Mouse (Mus musculus): ENCODE data around the gene Diaph3. TPM values are rescaled to one million over a fixed set of nuclear protein-coding genes. Genes with fewer than 3 reads are reported as not detected.

The Diaph3 gene
- polyA plus RNA-seq, 1 experiment from 2014 or later, result 4.1 TPM

DNA sequence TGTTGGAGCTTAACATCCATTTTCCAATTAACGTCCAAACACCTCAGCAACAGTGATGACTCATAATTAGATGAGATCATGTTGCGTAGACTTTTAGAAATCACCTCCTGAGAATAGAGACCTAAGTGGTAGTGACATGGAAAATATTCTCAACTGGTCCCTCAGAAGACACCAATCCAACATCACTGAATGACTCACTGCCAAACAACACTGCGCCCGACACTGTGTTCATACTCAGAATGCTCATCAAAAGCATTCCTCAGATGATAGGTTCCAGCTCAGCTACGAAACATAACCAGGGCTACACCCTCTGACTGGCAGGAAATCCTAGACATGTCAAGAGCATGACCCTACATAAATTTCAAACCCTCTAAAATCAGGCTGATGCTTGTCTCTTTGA, 89.8 kb downstream of the Diaph3 start:
- DNase-seq (ENCODE audit: low spot score) (no peak), ATAC-seq (ENCODE audit: low FRiP score) (no peak)
- Histone ChIP-seq H3K27me3 (ENCODE audit: control insufficient read depth, insufficient read depth, low read length) (no peaks in the 10 kb centered on the region), H3K9me3 (ENCODE audit: control insufficient read depth, low read length) (peaks cover 7% of the 10 kb centered on the region), H3K4me2 (replicated peaks) (no peak overlapping the region), H3K27ac (no peak overlapping the region), H3K4me3 (replicated peaks; ENCODE audit: low read length) (no peak overlapping the region), H3K4me1 (replicated peaks; ENCODE audit: control insufficient read depth, insufficient read depth, low read length) (no peaks in the 10 kb centered on the region), H3K36me3 (replicated peaks; ENCODE audit: control insufficient read depth, insufficient read depth) (no peaks in the 10 kb centered on the region), H3K9ac (no peak overlapping the region)
- WGBS, result 85% methylated on average over 5 of the region's 5 CpGs

DNA sequence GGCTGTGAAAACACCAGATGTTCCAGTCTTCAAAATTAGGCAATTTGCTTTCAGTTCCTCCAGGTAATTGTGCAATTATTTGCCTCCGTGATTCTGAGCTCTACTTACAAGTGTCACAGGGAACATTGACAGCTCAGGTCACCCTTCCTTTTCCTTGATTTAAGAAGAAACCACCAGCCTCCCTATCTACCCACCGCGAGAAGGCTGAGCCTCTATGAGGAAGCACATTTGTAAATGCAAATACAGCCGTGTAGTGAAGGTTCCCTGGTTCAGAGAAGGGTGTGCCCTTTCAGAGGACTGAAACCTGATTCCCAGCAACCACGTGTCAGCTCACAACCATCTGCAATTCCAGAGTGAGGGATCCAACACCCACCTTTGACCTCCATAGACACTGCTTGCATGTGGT, 96.6 kb downstream of the Diaph3 start:
- Histone ChIP-seq H3K9me3 (ENCODE audit: control insufficient read depth, low read length) (no peaks in the 10 kb centered on the region), H3K4me3 (replicated peaks; ENCODE audit: low read length) (no peak overlapping the region), H3K36me3 (replicated peaks; ENCODE audit: control insufficient read depth, insufficient read depth) (no peaks in the 10 kb centered on the region), H3K4me2 (replicated peaks) (no peak overlapping the region), H3K4me1 (replicated peaks; ENCODE audit: control insufficient read depth, insufficient read depth, low read length) (no peaks in the 10 kb centered on the region), H3K27ac (no peak overlapping the region), H3K9ac (no peak overlapping the region), H3K27me3 (ENCODE audit: control insufficient read depth, insufficient read depth, low read length) (no peaks in the 10 kb centered on the region)
- ATAC-seq (ENCODE audit: low FRiP score) (no peak), DNase-seq (ENCODE audit: low spot score) (no peak)
- 54% methylated on average over 5 of the region's 5 CpGs for WGBS

DNA sequence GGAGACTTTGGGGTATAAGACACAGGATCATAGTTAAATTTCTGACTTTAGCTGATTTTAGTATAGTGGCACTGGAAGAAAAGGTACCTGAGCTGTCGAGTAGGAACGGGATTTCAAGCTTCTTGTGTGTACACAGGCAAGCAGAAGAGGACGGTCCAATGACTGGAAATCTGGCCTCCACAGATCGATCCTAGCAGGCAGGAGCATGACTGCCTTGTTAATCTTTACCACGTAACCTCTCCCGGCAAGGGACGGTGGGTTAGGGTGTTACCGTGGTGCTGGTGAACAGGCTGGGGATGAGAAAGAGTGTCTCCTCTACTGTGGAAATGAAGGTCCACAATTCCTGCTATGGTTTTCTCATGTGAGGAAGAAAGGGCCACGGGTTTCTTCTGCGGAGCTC, 120.8 kb downstream of the Diaph3 start:
- H3K4me3 ChIP-seq (replicated peaks; ENCODE audit: low read length), result no peak overlapping the region
- H3K36me3 ChIP-seq (replicated peaks; ENCODE audit: control insufficient read depth, insufficient read depth), result no peaks in the 10 kb centered on the region
- H3K27me3 ChIP-seq (ENCODE audit: control insufficient read depth, insufficient read depth, low read length), result no peaks in the 10 kb centered on the region
- H3K9me3 ChIP-seq (ENCODE audit: control insufficient read depth, low read length), result no peaks in the 10 kb centered on the region
- DNase-seq (ENCODE audit: low spot score) (no peak), ATAC-seq (ENCODE audit: low FRiP score) (no peak)
- no peak overlapping the region for H3K9ac ChIP-seq
- H3K27ac ChIP-seq, result no peak overlapping the region
- no peak overlapping the region for H3K4me2 ChIP-seq (replicated peaks)
- no peaks in the 10 kb centered on the region for H3K4me1 ChIP-seq (replicated peaks; ENCODE audit: control insufficient read depth, insufficient read depth, low read length)
- WGBS, result 86% methylated on average over 10 of the region's 10 CpGs

DNA sequence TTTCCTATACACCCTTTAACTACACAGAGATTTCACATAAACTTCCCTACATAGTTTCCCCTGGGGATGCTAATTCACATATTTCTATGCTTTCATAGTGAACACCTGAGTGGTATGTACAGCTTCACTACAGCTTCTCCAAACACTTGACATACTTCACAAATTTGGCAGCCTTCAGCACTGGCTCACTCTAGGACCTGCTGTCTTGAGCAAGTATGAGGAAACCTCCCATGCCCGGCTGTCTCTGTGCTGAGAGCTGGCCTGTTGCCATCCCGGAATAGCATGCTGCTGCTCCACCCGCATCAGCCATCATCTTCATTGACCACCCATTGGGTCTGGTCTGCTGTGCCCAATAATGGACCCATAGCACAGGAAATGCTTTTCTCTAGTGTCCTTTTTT, 121.3 kb downstream of the Diaph3 start:
- no peak overlapping the region for H3K4me3 ChIP-seq (replicated peaks; ENCODE audit: low read length)
- no peaks in the 10 kb centered on the region for H3K4me1 ChIP-seq (replicated peaks; ENCODE audit: control insufficient read depth, insufficient read depth, low read length)
- H3K27ac ChIP-seq, result no peak overlapping the region
- no peak overlapping the region for H3K4me2 ChIP-seq (replicated peaks)
- H3K36me3 ChIP-seq (replicated peaks; ENCODE audit: control insufficient read depth, insufficient read depth), result no peaks in the 10 kb centered on the region
- no peaks in the 10 kb centered on the region for H3K9me3 ChIP-seq (ENCODE audit: control insufficient read depth, low read length)
- no peak overlapping the region for H3K9ac ChIP-seq
- no peak for DNase-seq (ENCODE audit: low spot score)
- ATAC-seq (ENCODE audit: low FRiP score), result no peak
- 87% methylated on average over 3 of the region's 3 CpGs for WGBS
- no peaks in the 10 kb centered on the region for H3K27me3 ChIP-seq (ENCODE audit: control insufficient read depth, insufficient read depth, low read length)

DNA sequence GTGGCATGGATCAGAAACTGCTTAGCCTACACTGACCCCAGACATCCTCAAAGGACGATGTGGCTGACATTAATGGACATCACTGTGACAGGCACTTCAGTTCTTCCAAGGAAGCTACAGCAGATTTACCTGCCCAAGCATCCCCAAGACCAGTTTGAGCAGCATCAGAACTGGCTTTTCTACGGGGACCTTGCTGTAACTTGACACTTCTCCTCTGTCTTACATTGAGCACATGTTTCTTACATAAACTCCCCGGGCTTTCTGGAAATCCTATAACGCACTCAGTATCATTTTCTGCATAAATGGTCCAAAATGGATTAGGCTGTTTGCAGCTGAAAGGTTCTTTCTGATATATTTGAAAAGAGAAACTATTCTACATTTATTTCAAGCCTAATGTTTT, 143.7 kb downstream of the Diaph3 start:
- Histone ChIP-seq H3K9ac (no peak overlapping the region), H3K9me3 (ENCODE audit: control insufficient read depth, low read length) (no peaks in the 10 kb centered on the region), H3K4me1 (replicated peaks; ENCODE audit: control insufficient read depth, insufficient read depth, low read length) (no peaks in the 10 kb centered on the region), H3K4me2 (replicated peaks) (no peak overlapping the region), H3K27ac (no peak overlapping the region), H3K36me3 (replicated peaks; ENCODE audit: control insufficient read depth, insufficient read depth) (no peaks in the 10 kb centered on the region), H3K4me3 (replicated peaks; ENCODE audit: low read length) (no peak overlapping the region), H3K27me3 (ENCODE audit: control insufficient read depth, insufficient read depth, low read length) (no peaks in the 10 kb centered on the region)
- no peak for DNase-seq (ENCODE audit: low spot score)
- no peak for ATAC-seq (ENCODE audit: low FRiP score)
- 79% methylated on average over 4 of the region's 4 CpGs for WGBS

- Histone ChIP-seq H3K27ac (no peak overlapping the region), H3K9me3 (ENCODE audit: control insufficient read depth, low read length) (no peaks in the 10 kb centered on the region), H3K4me1 (replicated peaks; ENCODE audit: control insufficient read depth, insufficient read depth, low read length) (no peaks in the 10 kb centered on the region), H3K9ac (no peak overlapping the region), H3K4me3 (replicated peaks; ENCODE audit: low read length) (no peak overlapping the region), H3K4me2 (replicated peaks) (no peak overlapping the region), H3K27me3 (ENCODE audit: control insufficient read depth, insufficient read depth, low read length) (no peaks in the 10 kb centered on the region), H3K36me3 (replicated peaks; ENCODE audit: control insufficient read depth, insufficient read depth) (no peaks in the 10 kb centered on the region)
- ATAC-seq (ENCODE audit: low FRiP score) (no peak), DNase-seq (ENCODE audit: low spot score) (no peak)
- 63% methylated on average over 1 of the region's 1 CpGs for WGBS
Measured at GRCm38 (mm10) chr14:86951169-86951568, 189.9 kb downstream of the Diaph3 start.

DNA sequence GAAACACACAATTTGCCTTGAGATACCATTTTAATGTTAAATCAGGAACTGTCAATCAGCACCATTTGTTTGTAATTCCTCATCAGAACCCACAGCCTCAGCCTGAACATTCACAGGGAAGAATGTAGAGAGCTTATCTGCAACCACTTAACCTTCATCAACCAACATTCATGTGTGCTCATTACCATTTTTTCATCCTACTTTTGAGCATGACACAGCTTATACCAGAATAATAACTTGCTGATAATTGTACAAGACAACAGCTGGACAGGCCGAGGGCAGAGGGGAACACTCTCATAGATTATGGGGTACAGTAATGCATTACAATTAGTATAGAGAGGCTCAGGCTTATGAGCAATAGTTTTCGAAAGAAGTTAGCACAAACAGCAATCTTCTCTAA, 203.1 kb downstream of the Diaph3 start:
- no peak for DNase-seq (ENCODE audit: low spot score)

GRCm38 (mm10) chr14:86936424-86936823, 204.6 kb downstream of the Diaph3 start:
- H3K4me2 ChIP-seq (replicated peaks), result no peak overlapping the region
- no peak for DNase-seq (ENCODE audit: low spot score)
- H3K4me1 ChIP-seq (replicated peaks; ENCODE audit: control insufficient read depth, insufficient read depth, low read length), result no peaks in the 10 kb centered on the region
- WGBS, result 76% methylated on average over 3 of the region's 3 CpGs
- no peak overlapping the region for H3K9ac ChIP-seq
- H3K27me3 ChIP-seq (ENCODE audit: control insufficient read depth, insufficient read depth, low read length), result no peaks in the 10 kb centered on the region
- no peak for ATAC-seq (ENCODE audit: low FRiP score)
- no peaks in the 10 kb centered on the region for H3K9me3 ChIP-seq (ENCODE audit: control insufficient read depth, low read length)
- H3K27ac ChIP-seq, result no peak overlapping the region
- no peak overlapping the region for H3K4me3 ChIP-seq (replicated peaks; ENCODE audit: low read length)
- no peaks in the 10 kb centered on the region for H3K36me3 ChIP-seq (replicated peaks; ENCODE audit: control insufficient read depth, insufficient read depth)

More for the DNA sequence above, 203.1 kb downstream of the Diaph3 start:
- Histone ChIP-seq H3K27me3 (ENCODE audit: control insufficient read depth, insufficient read depth, low read length) (no peaks in the 10 kb centered on the region), H3K9ac (no peak overlapping the region), H3K4me1 (replicated peaks; ENCODE audit: control insufficient read depth, insufficient read depth, low read length) (no peaks in the 10 kb centered on the region), H3K36me3 (replicated peaks; ENCODE audit: control insufficient read depth, insufficient read depth) (no peaks in the 10 kb centered on the region), H3K4me2 (replicated peaks) (no peak overlapping the region), H3K27ac (no peak overlapping the region), H3K9me3 (ENCODE audit: control insufficient read depth, low read length) (no peaks in the 10 kb centered on the region), H3K4me3 (replicated peaks; ENCODE audit: low read length) (no peak overlapping the region)
- ATAC-seq (ENCODE audit: low FRiP score), result no peak
- 92% methylated on average over 2 of the region's 2 CpGs for WGBS

GRCm38 (mm10) chr14:86930763-86931162, 210.3 kb downstream of the Diaph3 start:
- no peak overlapping the region for H3K4me3 ChIP-seq (replicated peaks; ENCODE audit: low read length)
- ATAC-seq (ENCODE audit: low FRiP score) (no peak), DNase-seq (ENCODE audit: low spot score) (no peak)
- no peaks in the 10 kb centered on the region for H3K36me3 ChIP-seq (replicated peaks; ENCODE audit: control insufficient read depth, insufficient read depth)
- no peak overlapping the region for H3K27ac ChIP-seq
- no peaks in the 10 kb centered on the region for H3K4me1 ChIP-seq (replicated peaks; ENCODE audit: control insufficient read depth, insufficient read depth, low read length)
- 75% methylated on average over 4 of the region's 4 CpGs for WGBS
- H3K9ac ChIP-seq, result no peak overlapping the region
- no peaks in the 10 kb centered on the region for H3K27me3 ChIP-seq (ENCODE audit: control insufficient read depth, insufficient read depth, low read length)
- H3K9me3 ChIP-seq (ENCODE audit: control insufficient read depth, low read length), result no peaks in the 10 kb centered on the region
- no peak overlapping the region for H3K4me2 ChIP-seq (replicated peaks)

DNA sequence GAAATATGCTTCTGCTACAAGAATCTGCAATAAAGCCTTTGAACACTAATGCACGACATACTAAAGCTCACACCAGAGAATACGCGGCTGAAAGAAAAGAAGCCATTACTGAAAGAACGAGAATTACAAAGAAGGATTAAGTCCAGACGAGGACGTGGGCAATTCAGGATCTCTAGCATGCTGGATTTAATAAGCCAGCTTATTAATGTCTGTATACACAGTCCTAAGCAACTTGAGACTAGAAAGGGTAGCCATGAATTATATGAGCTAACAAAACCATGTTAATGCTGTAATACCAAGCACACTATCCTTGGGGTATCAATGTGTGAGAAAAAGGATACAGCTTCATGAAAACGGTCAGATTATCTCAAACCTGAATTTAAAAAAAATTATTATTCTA, 214.2 kb downstream of the Diaph3 start:
- Histone ChIP-seq H3K4me3 (replicated peaks; ENCODE audit: low read length) (no peak overlapping the region), H3K27ac (no peak overlapping the region), H3K9me3 (ENCODE audit: control insufficient read depth, low read length) (no peaks in the 10 kb centered on the region), H3K4me1 (replicated peaks; ENCODE audit: control insufficient read depth, insufficient read depth, low read length) (no peaks in the 10 kb centered on the region), H3K4me2 (replicated peaks) (no peak overlapping the region), H3K36me3 (replicated peaks; ENCODE audit: control insufficient read depth, insufficient read depth) (no peaks in the 10 kb centered on the region), H3K27me3 (ENCODE audit: control insufficient read depth, insufficient read depth, low read length) (no peaks in the 10 kb centered on the region), H3K9ac (no peak overlapping the region)
- ATAC-seq (ENCODE audit: low FRiP score), result no peak
- DNase-seq (ENCODE audit: low spot score), result no peak
- WGBS, result 81% methylated on average over 7 of the region's 7 CpGs
